Mouse (Mus musculus) bone marrow macrophage, adult 2 months (primary cell): ENCODE data around the gene Hnrnpr.

Experiments used
- CTCF ChIP-seq: IDR thresholded peaks from 2 replicates; pipeline ENCODE4 v1.5.1; 2012; ENCODE audit warnings: low read depth, mild to moderate bottlenecking, low read length, moderate library complexity
- POLR2A ChIP-seq: IDR thresholded peaks from 2 replicates; pipeline ENCODE4 v1.6.1; 2012; ENCODE audit warnings: mild to moderate bottlenecking, low read depth, low read length, borderline replicate concordance

DNA sequence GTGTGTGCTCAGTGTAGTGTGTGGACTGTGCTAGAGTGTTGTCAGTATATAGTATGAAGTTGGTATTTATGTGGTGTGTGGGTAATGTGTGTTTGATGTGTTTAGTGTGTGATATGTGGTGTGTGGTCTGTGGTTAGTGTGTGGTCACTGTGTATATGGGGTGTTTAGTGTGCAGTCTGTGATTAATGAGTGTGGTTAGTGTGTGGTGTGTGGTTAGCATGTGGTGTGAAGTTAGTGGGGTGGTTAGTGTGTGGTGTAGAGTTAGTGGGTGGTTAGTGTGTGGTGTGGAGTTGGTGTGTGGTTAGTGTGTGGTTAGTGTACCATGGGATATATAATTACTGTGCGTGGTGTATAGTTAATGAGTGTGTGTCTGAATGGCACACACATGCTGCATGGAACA lies 41.8 kb upstream of the Hnrnpr start:
- no peak for TF ChIP-seq CTCF
- TF ChIP-seq POLR2A, result no peak
